Comparison of ENCODE assay signal across 9 mouse cellular contexts in genomic region chr6:47978897-47979368, GRCm38 (mm10). TPM values are rescaled to one million over a fixed set of nuclear protein-coding genes. Genes with fewer than 3 reads are reported as not detected.
DNase-seq lines count a peak whose midpoint lies in the region; ATAC-seq lines count a peak whose summit lies in the region.
"Had no signal": no experiment of that assay in that cellular context is flagged by ENCODE, and none has a peak within 500 bp of the region (broad histone marks: within the 10 kb centered on the region; RNA-seq: fewer than 3 reads in every experiment).

No protein-coding gene starts in this region.

- DNase-seq in A20 (ENCODE audit: low read depth, low spot score), result peak; percentile 83
- DNase-seq in adrenal gland, postnatal 10 days, result peak; percentile 90
- DNase-seq in embryonic facial prominence, embryonic 10.5 days (ENCODE audit: low spot score), result peak; percentile 80
- peak; percentile 88 for DNase-seq in heart, adult 8-10 months (ENCODE audit: low spot score)
- DNase-seq in kidney, adult 9 months, result peak; percentile 92
- peak; percentile 61 to 70 for DNase-seq in monocyte, adult 2 months (ENCODE audit: low read depth in 1 of 2, low spot score in 2 of 2)
- peak; percentile 69 to 72 for DNase-seq in spleen, postnatal 36 days (ENCODE audit: low spot score in 2 of 2)

- H3K4me1 ChIP-seq in embryonic facial prominence, embryonic 10.5 days, result 0 out of 2 replicates have a peak, but pooled peaks cover 2% of the 10 kb centered on the region
- no peaks in the 10 kb centered on the region for H3K4me1 ChIP-seq in limb, embryonic 13.5 days
- H3K4me1 ChIP-seq: embryonic facial prominence, embryonic 12.5 days had no signal

- no peak overlapping the region for H3K27ac ChIP-seq in embryonic facial prominence, embryonic 10.5 days (replicated peaks)
- H3K27ac ChIP-seq in limb, embryonic 13.5 days, result no peak overlapping the region
- H3K27ac ChIP-seq: embryonic facial prominence, embryonic 12.5 days had no signal

- H3K9ac ChIP-seq in limb, embryonic 13.5 days, result no peak overlapping the region
- H3K9ac ChIP-seq: embryonic facial prominence, embryonic 12.5 days had no signal

- H3K4me3 ChIP-seq in embryonic facial prominence, embryonic 10.5 days, result no peak overlapping the region
- H3K4me3 ChIP-seq in limb, embryonic 13.5 days, result no peak overlapping the region
- H3K4me3 ChIP-seq: embryonic facial prominence, embryonic 12.5 days had no signal

- no peaks in the 10 kb centered on the region for H3K36me3 ChIP-seq in embryonic facial prominence, embryonic 10.5 days (replicated peaks)
- no peaks in the 10 kb centered on the region for H3K36me3 ChIP-seq in limb, embryonic 13.5 days
- H3K36me3 ChIP-seq: embryonic facial prominence, embryonic 12.5 days had no signal

- H3K9me3 ChIP-seq in embryonic facial prominence, embryonic 10.5 days, result no peaks in the 10 kb centered on the region
- peaks cover 3% of the 10 kb centered on the region; the same call in 1 of the 2 replicates for H3K9me3 ChIP-seq in limb, embryonic 13.5 days
- H3K9me3 ChIP-seq: embryonic facial prominence, embryonic 12.5 days had no signal

- H3K4me2 ChIP-seq in limb, embryonic 13.5 days (replicated peaks), result no peak overlapping the region
- H3K4me2 ChIP-seq: embryonic facial prominence, embryonic 12.5 days had no signal

- H3K27me3 ChIP-seq in embryonic facial prominence, embryonic 10.5 days (replicated peaks; ENCODE audit: low read depth, poor library complexity, severe bottlenecking), result no peaks in the 10 kb centered on the region
- H3K27me3 ChIP-seq in limb, embryonic 13.5 days, result no peaks in the 10 kb centered on the region
- H3K27me3 ChIP-seq: embryonic facial prominence, embryonic 12.5 days had no signal

- peak; percentile 44; the same call in 1 of the 2 replicates for ATAC-seq in limb, embryonic 13.5 days (ENCODE audit: low FRiP score, low read depth)

- WGBS in embryonic facial prominence, embryonic 10.5 days, result 15% methylated on average over 6 of the region's 6 CpGs
- 14% methylated on average over 6 of the region's 6 CpGs for WGBS in limb, embryonic 13.5 days

RNA-seq across cellular contexts. Expression of gene Zfp956, which starts 25.7 kb away (rescaled TPM):
- 10 to 100 TPM in 1 of 2 experiments, 1 to 10 TPM in 1; 6.5 to 10.3 TPM for total RNA-seq in adrenal gland, postnatal 10 days (2021)
- polyA plus RNA-seq in embryonic facial prominence, embryonic 10.5 days (2016; fragmentation: Nextera tagmentation; extraction: Ambion mirVana), result 7.5 and 9.2 TPM in 2 replicates
- 1 to 10 TPM; 1.8 to 3.4 (median 2.7) TPM for total RNA-seq in heart, adult 8-10 months (2022)
- polyA plus RNA-seq in limb, embryonic 13.5 days (2015; fragmentation: Nextera tagmentation; extraction: Ambion mirVana), result 13.4 and 17.5 TPM in 2 replicates

RNA-seq across cellular contexts. Expression of gene Zfp212, which starts 58.7 kb away (rescaled TPM):
- 10 to 100 TPM; 14.0 to 17.7 TPM for total RNA-seq in adrenal gland, postnatal 10 days (2021)
- 21.6 and 23.6 TPM in 2 replicates for polyA plus RNA-seq in embryonic facial prominence, embryonic 10.5 days (2016; fragmentation: Nextera tagmentation; extraction: Ambion mirVana)
- total RNA-seq in heart, adult 8-10 months (2022), result 1 to 10 TPM; 8.2 to 9.8 (median 8.5) TPM
- polyA plus RNA-seq in limb, embryonic 13.5 days (2015; fragmentation: Nextera tagmentation; extraction: Ambion mirVana), result 21.4 and 23.2 TPM in 2 replicates
